Mouse (Mus musculus) liver, embryonic 16.5 days (tissue): ENCODE data around the gene Gm49318. TPM values are rescaled to one million over a fixed set of nuclear protein-coding genes. Genes with fewer than 3 reads are reported as not detected.

ENCODE experiments used
- microRNA-seq: library from miRNA; unstranded; fragments of <30 nt; microRNA quantifications from one replicate; pipeline ENCODE4, GENCODE M21; 2016
- polyA plus RNA-seq: library from polyadenylated mRNA; unstranded; fragments of >200 nt; fragmentation: Nextera tagmentation; extraction: Ambion mirVana; gene quantifications from 2 replicates; pipeline ENCODE4 v1.2.1, GENCODE M21; 2015

Gene Gm49318
- polyA plus RNA-seq, 1 experiment from 2014 or later: not detected

Small RNA genes lying within 50 kb of the gene (microRNA-seq; reads per million reads assigned to microRNA genes)
- not detected for gene Mir7084

Other genes with a start within 250 kb of the Gm49318 start
- 51.1 and 55.7 TPM in 2 replicates for gene Angptl8, start 235.7 kb downstream of the Gm49318 start, polyA plus RNA-seq
- gene Dock6, start 218.6 kb downstream of the Gm49318 start, polyA plus RNA-seq: 5.0 and 5.3 TPM in 2 replicates
- 12.9 and 13.9 TPM in 2 replicates for gene Rab3d, start 153.1 kb downstream of the Gm49318 start, polyA plus RNA-seq
- 1.3 and 1.6 TPM in 2 replicates for gene Ccdc159, start 143.8 kb downstream of the Gm49318 start, polyA plus RNA-seq
- 172 and 194 TPM in 2 replicates for gene Tmem205, start 143.7 kb downstream of the Gm49318 start, polyA plus RNA-seq
- 0.96 and 1.4 TPM in 2 replicates for gene Plppr2, start 134.2 kb downstream of the Gm49318 start, polyA plus RNA-seq
- 2.1 and 2.3 TPM in 2 replicates for gene Swsap1, start 115.5 kb downstream of the Gm49318 start, polyA plus RNA-seq
- 115 and 116 TPM in 2 replicates for gene Epor, start 107.8 kb downstream of the Gm49318 start, polyA plus RNA-seq
- 0.14 and 0.32 TPM in 2 replicates for gene Rgl3, start 81.8 kb downstream of the Gm49318 start, polyA plus RNA-seq
- 0.05 TPM in 1 of 2 replicates, not detected in the other for gene Ccdc151, start 68.6 kb downstream of the Gm49318 start, polyA plus RNA-seq
- gene Prkcsh, start 68.5 kb downstream of the Gm49318 start, polyA plus RNA-seq: 51.2 and 52.5 TPM in 2 replicates
- 0.04 TPM in 1 of 2 replicates, not detected in the other for gene Elavl3, start 19.2 kb downstream of the Gm49318 start, polyA plus RNA-seq
- gene Zfp653, start 117 bp upstream of the Gm49318 start, polyA plus RNA-seq: 5.7 and 6.2 TPM in 2 replicates
- 21.1 and 22.2 TPM in 2 replicates for gene Ecsit, start 14.2 kb upstream of the Gm49318 start, polyA plus RNA-seq
- gene Cnn1, start 28.0 kb upstream of the Gm49318 start, polyA plus RNA-seq: 0.22 and 1.8 TPM in 2 replicates
- 77.8 and 78.7 TPM in 2 replicates for gene Elof1, start 45.9 kb upstream of the Gm49318 start, polyA plus RNA-seq
- 228 and 240 TPM in 2 replicates for gene Acp5, start 64.5 kb upstream of the Gm49318 start, polyA plus RNA-seq
- 28.9 and 34.6 TPM in 2 replicates for gene Pigyl, start 85.6 kb upstream of the Gm49318 start, polyA plus RNA-seq
- gene Zfp872, start 116.8 kb upstream of the Gm49318 start, polyA plus RNA-seq: 0.09 TPM in 1 of 2 replicates, not detected in the other
- 6.7 and 7.4 TPM in 2 replicates for gene Zfp809, start 154.5 kb upstream of the Gm49318 start, polyA plus RNA-seq
- gene Zfp599, start 188.6 kb upstream of the Gm49318 start, polyA plus RNA-seq: 1.0 and 1.3 TPM in 2 replicates
- 2.7 and 2.8 TPM in 2 replicates for gene Zfp810, start 236.4 kb upstream of the Gm49318 start, polyA plus RNA-seq